Mouse (Mus musculus): Measurements from ENCODE around the gene Olfr1175-ps. TPM values are rescaled to one million over a fixed set of nuclear protein-coding genes. Genes with fewer than 3 reads are reported as not detected.

The Olfr1175-ps gene
- not detected in 2 replicates for polyA plus RNA-seq (2015; fragmentation: Nextera tagmentation; extraction: Ambion mirVana)

- Histone ChIP-seq H3K4me1 (replicated peaks) (no peaks in the 10 kb centered on the region), H3K4me3 (replicated peaks) (no peak within 1 kb of the TSS), H3K9me3 (no peaks in the 10 kb centered on the region), H3K9ac (no peak within 1 kb of the TSS), H3K36me3 (no peaks in the 10 kb centered on the region), H3K27ac (no peak within 1 kb of the TSS), H3K4me2 (replicated peaks) (no peak within 1 kb of the TSS), H3K27me3 (replicated peaks) (no peaks in the 10 kb centered on the region)
- 83% methylated on average over 2 of the region's 2 CpGs for WGBS
- ATAC-seq, result no peak
Observed at GRCm38 (mm10) chr2:88327115-88327514, at the start of gene Olfr1175-ps. Gene Olfr1175-ps, minus strand, starts transcription at chr2:88327215.

GRCm38 (mm10) chr2:88356304-88356703 lies 29.3 kb upstream of the Olfr1175-ps start:
- ATAC-seq, result no peak
- 1% methylated on average over 2 of the region's 2 CpGs for WGBS

GRCm38 (mm10) chr2:88346392-88346791 lies 19.4 kb upstream of the Olfr1175-ps start, which contains the start of gene Olfr1177-ps:
Gene Olfr1177-ps, minus strand, starts transcription at chr2:88346492.
- Histone ChIP-seq H3K4me1 (replicated peaks) (no peaks in the 10 kb centered on the region), H3K4me2 (replicated peaks) (no peak within 1 kb of the TSS), H3K9ac (no peak within 1 kb of the TSS), H3K36me3 (no peaks in the 10 kb centered on the region), H3K4me3 (replicated peaks) (no peak within 1 kb of the TSS), H3K9me3 (no peaks in the 10 kb centered on the region), H3K27me3 (replicated peaks) (no peaks in the 10 kb centered on the region), H3K27ac (no peak within 1 kb of the TSS)
- WGBS, result 79% methylated on average over 1 of the region's 1 CpGs
- ATAC-seq, result no peak

More at GRCm38 (mm10) chr2:88356304-88356703, 29.3 kb upstream of the Olfr1175-ps start:
- H3K9ac ChIP-seq, result no peak overlapping the region
- no peaks in the 10 kb centered on the region for H3K36me3 ChIP-seq
- H3K4me3 ChIP-seq (replicated peaks), result no peak overlapping the region
- H3K27ac ChIP-seq, result no peak overlapping the region
- no peaks in the 10 kb centered on the region for H3K27me3 ChIP-seq (replicated peaks)
- H3K4me1 ChIP-seq (replicated peaks), result no peaks in the 10 kb centered on the region
- H3K4me2 ChIP-seq (replicated peaks), result no peak overlapping the region
- no peaks in the 10 kb centered on the region for H3K9me3 ChIP-seq

GRCm38 (mm10) chr2:88336421-88336820 lies 9.4 kb upstream of the Olfr1175-ps start, which contains the start of gene Olfr1176:
Gene Olfr1176, plus strand, starts transcription at chr2:88336721.
- Histone ChIP-seq H3K27me3 (replicated peaks) (no peaks in the 10 kb centered on the region), H3K4me3 (replicated peaks) (no peak within 1 kb of the TSS), H3K4me2 (replicated peaks) (no peak within 1 kb of the TSS), H3K27ac (no peak within 1 kb of the TSS), H3K9ac (no peak within 1 kb of the TSS), H3K9me3 (no peaks in the 10 kb centered on the region), H3K36me3 (no peaks in the 10 kb centered on the region), H3K4me1 (replicated peaks) (no peaks in the 10 kb centered on the region)
- WGBS, result 61% methylated on average over 1 of the region's 1 CpGs
- ATAC-seq, result no peak

- Histone ChIP-seq H3K4me2 (replicated peaks) (no peak within 1 kb of the TSS), H3K36me3 (no peaks in the 10 kb centered on the region), H3K9me3 (no peaks in the 10 kb centered on the region), H3K27ac (no peak within 1 kb of the TSS), H3K4me3 (replicated peaks) (no peak within 1 kb of the TSS), H3K4me1 (replicated peaks) (no peaks in the 10 kb centered on the region), H3K27me3 (replicated peaks) (no peaks in the 10 kb centered on the region), H3K9ac (no peak within 1 kb of the TSS)
- WGBS, result 88% methylated on average over 4 of the region's 4 CpGs
- ATAC-seq, result no peak
Observed at GRCm38 (mm10) chr2:88315035-88315434, 12.0 kb downstream of the Olfr1175-ps start, which contains the start of gene Olfr1174-ps. Gene Olfr1174-ps, minus strand, starts transcription at chr2:88315135.

- no peak within 1 kb of the TSS for H3K9ac ChIP-seq
- ATAC-seq, result no peak
- no peak within 1 kb of the TSS for H3K27ac ChIP-seq
- no peaks in the 10 kb centered on the region for H3K36me3 ChIP-seq
- no peak within 1 kb of the TSS for H3K4me3 ChIP-seq (replicated peaks)
- H3K9me3 ChIP-seq, result no peaks in the 10 kb centered on the region
- H3K4me1 ChIP-seq (replicated peaks), result no peaks in the 10 kb centered on the region
- H3K27me3 ChIP-seq (replicated peaks), result no peaks in the 10 kb centered on the region
- H3K4me2 ChIP-seq (replicated peaks), result no peak within 1 kb of the TSS
Observed at GRCm38 (mm10) chr2:88279775-88280174, 47.2 kb downstream of the Olfr1175-ps start, which contains the start of gene Olfr1173. Gene Olfr1173, minus strand, starts transcription at chr2:88279875.

Other genes starting within 250 kb of the Olfr1175-ps start
- not detected in 2 replicates for gene Olfr1164, start 233.2 kb downstream of the Olfr1175-ps start, polyA plus RNA-seq (2015; fragmentation: Nextera tagmentation; extraction: Ambion mirVana)
- gene Olfr1166, start 198.9 kb downstream of the Olfr1175-ps start, polyA plus RNA-seq (2015; fragmentation: Nextera tagmentation; extraction: Ambion mirVana), result not detected in 2 replicates
- gene Olfr1167, start 172.0 kb downstream of the Olfr1175-ps start, polyA plus RNA-seq (2015; fragmentation: Nextera tagmentation; extraction: Ambion mirVana), result not detected in 2 replicates
- gene Olfr1168, start 145.3 kb downstream of the Olfr1175-ps start, polyA plus RNA-seq (2015; fragmentation: Nextera tagmentation; extraction: Ambion mirVana), result not detected in 2 replicates
- not detected in 2 replicates for gene Olfr1170, start 98.9 kb downstream of the Olfr1175-ps start, polyA plus RNA-seq (2015; fragmentation: Nextera tagmentation; extraction: Ambion mirVana)
- gene Olfr1173, start 47.3 kb downstream of the Olfr1175-ps start, polyA plus RNA-seq (2015; fragmentation: Nextera tagmentation; extraction: Ambion mirVana), result not detected in 2 replicates
- gene Olfr1174-ps, start 12.1 kb downstream of the Olfr1175-ps start, polyA plus RNA-seq (2015; fragmentation: Nextera tagmentation; extraction: Ambion mirVana), result not detected in 2 replicates
- not detected in 2 replicates for gene Olfr1176, start 9.5 kb upstream of the Olfr1175-ps start, polyA plus RNA-seq (2015; fragmentation: Nextera tagmentation; extraction: Ambion mirVana)
- not detected in 2 replicates for gene Olfr1177-ps, start 19.3 kb upstream of the Olfr1175-ps start, polyA plus RNA-seq (2015; fragmentation: Nextera tagmentation; extraction: Ambion mirVana)
- not detected in 2 replicates for gene Olfr1178, start 59.8 kb upstream of the Olfr1175-ps start, polyA plus RNA-seq (2015; fragmentation: Nextera tagmentation; extraction: Ambion mirVana)
- not detected in 2 replicates for gene Olfr1179, start 79.2 kb upstream of the Olfr1175-ps start, polyA plus RNA-seq (2015; fragmentation: Nextera tagmentation; extraction: Ambion mirVana)
- gene Olfr1180, start 91.9 kb upstream of the Olfr1175-ps start, polyA plus RNA-seq (2015; fragmentation: Nextera tagmentation; extraction: Ambion mirVana), result not detected in 2 replicates
- gene Olfr1181, start 99.0 kb upstream of the Olfr1175-ps start, polyA plus RNA-seq (2015; fragmentation: Nextera tagmentation; extraction: Ambion mirVana), result not detected in 2 replicates
- not detected in 2 replicates for gene Gm13757, start 121.9 kb upstream of the Olfr1175-ps start, polyA plus RNA-seq (2015; fragmentation: Nextera tagmentation; extraction: Ambion mirVana)
- gene Olfr1183, start 127.7 kb upstream of the Olfr1175-ps start, polyA plus RNA-seq (2015; fragmentation: Nextera tagmentation; extraction: Ambion mirVana), result not detected in 2 replicates
- not detected in 2 replicates for gene Olfr1184, start 156.4 kb upstream of the Olfr1175-ps start, polyA plus RNA-seq (2015; fragmentation: Nextera tagmentation; extraction: Ambion mirVana)
- gene Olfr1185-ps1, start 166.1 kb upstream of the Olfr1175-ps start, polyA plus RNA-seq (2015; fragmentation: Nextera tagmentation; extraction: Ambion mirVana), result not detected in 2 replicates
- not detected in 2 replicates for gene Olfr1186, start 191.3 kb upstream of the Olfr1175-ps start, polyA plus RNA-seq (2015; fragmentation: Nextera tagmentation; extraction: Ambion mirVana)
- not detected in 2 replicates for gene Olfr1188, start 229.7 kb upstream of the Olfr1175-ps start, polyA plus RNA-seq (2015; fragmentation: Nextera tagmentation; extraction: Ambion mirVana)

All from intestine, embryonic 15.5 days (tissue).